Mouse (Mus musculus): ENCODE measurements around the gene Gm8773. TPM values are rescaled to one million over a fixed set of nuclear protein-coding genes. Genes with fewer than 3 reads are reported as not detected.

Gm8773 gene
- 0.24 and 0.80 TPM in 2 replicates for polyA plus RNA-seq (2014; fragmentation: Nextera tagmentation; extraction: Ambion mirVana)

DNA sequence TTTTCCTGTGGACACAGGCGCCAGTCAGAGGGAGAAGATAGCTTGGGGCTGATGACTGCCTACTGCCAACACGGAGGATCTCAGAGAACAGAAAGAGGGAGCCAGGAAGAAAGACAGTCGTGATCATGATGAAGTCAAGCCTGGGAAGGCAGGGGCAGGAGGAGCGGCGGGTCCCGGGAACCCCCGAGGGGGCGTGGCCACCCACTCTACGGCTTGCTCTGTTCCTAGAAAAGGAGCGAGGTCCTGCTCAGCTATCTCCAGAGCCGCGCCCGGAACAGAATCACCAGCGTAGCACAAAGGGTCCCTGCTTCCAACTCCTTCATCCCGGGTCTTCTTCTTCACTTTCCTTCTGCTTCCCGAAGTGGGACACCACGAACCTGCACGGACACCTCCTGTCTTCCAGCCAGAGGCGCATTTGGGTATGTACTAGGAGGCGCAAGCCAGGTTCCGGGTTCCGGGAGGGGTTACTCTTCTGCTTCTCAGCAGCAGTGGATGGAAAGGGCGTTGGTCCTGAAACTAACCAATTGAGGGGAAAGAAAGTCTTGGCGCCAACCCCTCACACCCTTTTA, at the start of gene Gm8773:
Gene Gm8773, plus strand, starts transcription at position 51 of the 569 bp plus-strand sequence.
- Histone ChIP-seq H3K9ac (peak within 1 kb of the TSS; percentile 43), H3K27ac (ENCODE audit: low read depth) (no peak within 1 kb of the TSS), H3K9me3 (ENCODE audit: low read depth, low read length) (no peaks in the 10 kb centered on the region), H3K4me1 (ENCODE audit: insufficient read depth) (no peaks in the 10 kb centered on the region), H3K27me3 (ENCODE audit: insufficient read depth, low read length) (0 out of 2 replicates have a peak, but pooled peaks cover 9% of the 10 kb centered on the region), H3K4me3 (ENCODE audit: low read depth, low read length) (peak within 1 kb of the TSS; percentile 46), H3K4me2 (peak within 1 kb of the TSS; percentile 70), H3K36me3 (ENCODE audit: insufficient read depth) (no peaks in the 10 kb centered on the region)
- ATAC-seq (ENCODE audit: insufficient read depth) (peak; percentile 91), DNase-seq (peak; percentile 62)
- under 1% methylated on average over 24 of the region's 24 CpGs for WGBS
- TF ChIP-seq CTCF (IDR thresholded peaks at IDR 0.05; ENCODE audit: low read depth), result no peak

DNA sequence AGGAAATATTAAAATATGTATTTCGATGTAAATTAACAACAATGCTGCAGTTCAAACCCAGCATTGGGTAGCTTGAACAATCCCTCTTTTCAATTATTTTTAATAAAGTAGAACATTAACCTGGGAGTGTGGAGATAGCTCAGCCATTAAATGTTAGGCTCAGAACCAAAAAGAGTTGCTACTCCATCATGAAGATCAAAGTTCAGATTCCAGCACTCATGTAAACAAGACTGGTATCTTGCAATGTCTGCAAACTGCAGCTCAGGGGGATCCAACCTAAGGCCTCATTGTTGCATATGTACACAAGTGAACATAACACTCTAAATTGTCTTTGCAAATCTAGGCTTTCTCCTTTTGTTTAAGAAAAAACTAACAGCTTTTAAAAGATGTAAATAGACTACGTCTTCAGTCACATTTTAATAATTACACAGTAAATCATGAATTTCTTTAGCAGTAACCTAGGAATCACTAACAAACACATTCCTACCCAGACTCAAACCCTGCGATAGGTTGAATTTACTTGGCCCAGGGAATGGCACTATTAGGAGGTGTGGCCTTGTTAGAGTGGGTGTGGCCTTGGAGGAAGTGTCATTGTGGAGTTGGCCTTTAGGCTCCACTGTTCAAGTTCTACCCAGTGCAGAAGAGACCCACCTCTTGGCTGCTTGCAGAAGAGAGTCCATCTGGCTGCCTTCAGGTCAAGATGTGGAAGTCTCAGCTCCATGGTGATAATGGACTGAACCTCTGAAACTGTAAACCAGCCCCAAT, 39.8 kb upstream of the Gm8773 start:
- DNase-seq (no peak), ATAC-seq (ENCODE audit: insufficient read depth) (no peak)
- TF ChIP-seq CTCF (IDR thresholded peaks at IDR 0.05; ENCODE audit: low read depth), result no peak
- no peaks in the 10 kb centered on the region for H3K4me1 ChIP-seq (ENCODE audit: insufficient read depth)
- WGBS, result 81% methylated on average over 3 of the region's 3 CpGs
- no peaks in the 10 kb centered on the region for H3K9me3 ChIP-seq (ENCODE audit: low read depth, low read length)
- H3K9ac ChIP-seq, result no peak overlapping the region
- H3K27me3 ChIP-seq (ENCODE audit: insufficient read depth, low read length), result no peaks in the 10 kb centered on the region
- H3K4me3 ChIP-seq (ENCODE audit: low read depth, low read length), result no peak overlapping the region
- H3K36me3 ChIP-seq (ENCODE audit: insufficient read depth), result peaks cover 10% of the 10 kb centered on the region; the same call in 1 of the 2 replicates
- no peak overlapping the region for H3K27ac ChIP-seq (ENCODE audit: low read depth)
- H3K4me2 ChIP-seq, result no peak overlapping the region

DNA sequence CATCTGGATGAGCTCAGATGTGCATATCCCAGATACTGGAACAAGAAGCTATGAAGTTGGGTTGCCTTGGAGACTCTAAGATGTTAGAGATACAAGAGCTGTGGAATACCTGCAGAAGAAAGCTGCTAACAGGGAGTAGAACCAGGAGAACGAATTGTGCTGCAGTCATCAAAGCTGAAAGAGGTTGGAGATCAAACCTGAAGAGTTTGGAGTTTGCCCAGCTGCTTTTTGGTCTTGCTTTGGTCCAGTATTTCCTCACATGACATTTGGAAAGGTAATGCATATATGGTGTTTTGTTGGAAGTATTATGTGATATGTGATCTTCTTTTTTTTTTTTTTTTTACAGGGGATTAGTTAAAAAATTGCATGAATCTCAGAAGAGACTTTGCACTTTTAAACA, 37.5 kb upstream of the Gm8773 start:
- no peaks in the 10 kb centered on the region for H3K27me3 ChIP-seq (ENCODE audit: insufficient read depth, low read length)
- peaks cover 24% of the 10 kb centered on the region for H3K36me3 ChIP-seq (ENCODE audit: insufficient read depth)
- H3K9me3 ChIP-seq (ENCODE audit: low read depth, low read length), result no peaks in the 10 kb centered on the region
- H3K4me3 ChIP-seq (ENCODE audit: low read depth, low read length), result no peak overlapping the region
- no peaks in the 10 kb centered on the region for H3K4me1 ChIP-seq (ENCODE audit: insufficient read depth)
- WGBS, result 90% methylated on average over 1 of the region's 1 CpGs
- TF ChIP-seq CTCF (IDR thresholded peaks at IDR 0.05; ENCODE audit: low read depth), result no peak
- H3K27ac ChIP-seq (ENCODE audit: low read depth), result no peak overlapping the region
- ATAC-seq (ENCODE audit: insufficient read depth), result no peak
- no peak overlapping the region for H3K4me2 ChIP-seq
- H3K9ac ChIP-seq, result no peak overlapping the region
- DNase-seq, result no peak

DNA sequence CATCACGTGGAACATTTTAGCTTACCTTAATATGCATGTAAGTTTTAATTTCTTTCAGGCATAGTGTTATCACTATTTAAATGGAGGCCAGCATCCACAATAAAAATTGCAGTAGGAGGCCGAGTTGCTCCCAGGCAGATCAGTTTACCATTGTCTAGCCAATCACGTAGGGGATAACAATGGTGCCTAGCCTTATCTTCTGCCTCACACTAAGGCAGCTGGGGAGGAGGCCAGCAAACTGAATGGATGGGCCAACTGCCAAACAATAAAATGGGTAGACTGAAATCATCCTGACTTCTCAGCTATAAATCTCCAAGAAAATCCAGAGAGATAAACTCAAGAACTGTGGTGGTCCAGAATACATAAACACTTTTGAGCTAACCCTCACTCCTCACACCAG, 33.8 kb upstream of the Gm8773 start:
- Histone ChIP-seq H3K9me3 (ENCODE audit: low read depth, low read length) (no peaks in the 10 kb centered on the region), H3K27ac (ENCODE audit: low read depth) (no peak overlapping the region), H3K4me2 (no peak overlapping the region), H3K27me3 (ENCODE audit: insufficient read depth, low read length) (no peaks in the 10 kb centered on the region), H3K9ac (no peak overlapping the region), H3K4me1 (ENCODE audit: insufficient read depth) (no peaks in the 10 kb centered on the region), H3K36me3 (ENCODE audit: insufficient read depth) (peaks cover 54% of the 10 kb centered on the region), H3K4me3 (ENCODE audit: low read depth, low read length) (no peak overlapping the region)
- TF ChIP-seq CTCF (IDR thresholded peaks at IDR 0.05; ENCODE audit: low read depth), result no peak
- ATAC-seq (ENCODE audit: insufficient read depth), result no peak
- DNase-seq, result no peak
- WGBS, result 65% methylated on average over 3 of the region's 3 CpGs

DNA sequence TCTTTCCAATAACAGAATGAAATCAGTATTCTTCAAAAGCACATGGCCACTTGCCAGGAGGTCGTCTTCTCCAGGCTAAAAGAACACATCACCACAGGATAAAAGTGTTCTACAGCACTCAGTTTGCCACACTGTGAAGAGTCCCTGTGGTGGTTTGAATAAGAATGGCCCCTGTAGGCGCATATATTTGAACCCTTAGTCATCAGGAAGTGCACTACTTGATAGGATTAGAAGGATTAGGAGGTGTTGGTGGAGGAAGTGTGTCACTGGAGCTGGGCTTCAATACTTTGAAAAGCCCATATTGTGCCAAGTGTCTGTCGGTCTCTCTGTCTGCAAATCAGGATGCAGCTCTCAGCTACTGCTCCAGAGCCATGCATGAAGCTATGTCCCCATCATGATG, 33.2 kb upstream of the Gm8773 start:
- H3K4me1 ChIP-seq (ENCODE audit: insufficient read depth), result no peaks in the 10 kb centered on the region
- no peak overlapping the region for H3K4me2 ChIP-seq
- H3K27me3 ChIP-seq (ENCODE audit: insufficient read depth, low read length), result no peaks in the 10 kb centered on the region
- ATAC-seq (ENCODE audit: insufficient read depth), result no peak
- peaks cover 58% of the 10 kb centered on the region for H3K36me3 ChIP-seq (ENCODE audit: insufficient read depth)
- no peaks in the 10 kb centered on the region for H3K9me3 ChIP-seq (ENCODE audit: low read depth, low read length)
- DNase-seq, result no peak
- H3K4me3 ChIP-seq (ENCODE audit: low read depth, low read length), result no peak overlapping the region
- H3K27ac ChIP-seq (ENCODE audit: low read depth), result no peak overlapping the region
- 60% methylated on average over 3 of the region's 3 CpGs for WGBS
- no peak for TF ChIP-seq CTCF (IDR thresholded peaks at IDR 0.05; ENCODE audit: low read depth)
- H3K9ac ChIP-seq, result no peak overlapping the region

DNA sequence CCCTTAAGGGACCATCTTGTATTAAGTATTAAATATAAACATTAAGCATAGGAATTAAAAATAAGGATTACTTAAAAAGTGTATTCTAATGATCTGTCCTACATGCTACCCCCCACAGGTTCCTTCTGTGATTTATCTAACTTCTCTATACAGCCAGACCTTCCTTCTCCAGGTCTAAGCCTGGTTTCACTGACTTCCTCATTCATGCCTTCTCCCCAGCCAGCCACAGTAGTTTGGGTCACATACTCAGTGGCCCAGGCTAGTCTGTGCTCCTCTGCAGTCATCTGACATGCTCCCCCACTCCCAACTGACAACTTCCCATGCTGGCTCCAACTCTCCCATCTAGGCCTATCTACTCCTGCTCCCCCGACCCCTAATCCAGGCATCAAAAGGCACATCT, 22.5 kb upstream of the Gm8773 start:
- no peak overlapping the region for H3K9ac ChIP-seq
- DNase-seq (no peak), ATAC-seq (ENCODE audit: insufficient read depth) (no peak)
- H3K9me3 ChIP-seq (ENCODE audit: low read depth, low read length), result no peaks in the 10 kb centered on the region
- no peak overlapping the region for H3K27ac ChIP-seq (ENCODE audit: low read depth)
- no peak for TF ChIP-seq CTCF (IDR thresholded peaks at IDR 0.05; ENCODE audit: low read depth)
- no peak overlapping the region for H3K4me2 ChIP-seq
- H3K4me3 ChIP-seq (ENCODE audit: low read depth, low read length), result no peak overlapping the region
- 79% methylated on average over 1 of the region's 1 CpGs for WGBS
- H3K27me3 ChIP-seq (ENCODE audit: insufficient read depth, low read length), result no peaks in the 10 kb centered on the region
- peaks cover 62% of the 10 kb centered on the region for H3K36me3 ChIP-seq (ENCODE audit: insufficient read depth)
- no peaks in the 10 kb centered on the region for H3K4me1 ChIP-seq (ENCODE audit: insufficient read depth)

DNA sequence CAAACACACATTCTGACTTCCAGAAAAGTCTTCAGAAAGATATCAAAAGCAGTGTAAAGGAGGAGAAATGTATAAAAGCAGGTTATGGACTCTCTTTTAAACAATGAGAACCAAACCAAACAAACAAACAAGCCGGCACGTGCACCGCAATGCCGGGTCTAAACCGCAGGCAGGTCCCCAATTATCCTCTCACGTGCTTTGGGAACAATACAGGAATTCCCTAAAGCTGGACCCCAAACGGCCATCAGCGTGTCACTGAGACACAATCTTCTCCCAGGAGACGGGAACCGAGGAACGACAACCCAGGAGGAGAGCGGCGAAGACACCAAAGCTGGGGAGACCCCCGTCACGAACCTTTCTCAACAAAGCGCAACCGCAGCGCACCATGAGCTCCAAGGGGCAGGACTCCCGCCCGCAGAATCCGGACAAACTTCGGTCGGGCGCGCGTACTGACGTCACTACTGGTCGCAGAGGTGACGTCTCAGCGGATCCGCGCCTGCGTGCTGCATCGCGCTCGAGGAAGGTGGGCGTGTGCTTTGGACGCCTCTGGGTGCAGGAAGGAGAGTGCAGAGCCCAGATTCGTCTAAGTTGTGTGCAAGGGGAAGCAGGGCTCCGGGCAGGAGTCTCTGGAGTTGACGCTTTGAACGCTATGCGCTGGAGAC, 14.4 kb upstream of the Gm8773 start, which contains the start of gene Gtpbp10:
Gene Gtpbp10, minus strand, starts transcription at position 460 of the 662 bp plus-strand sequence.
- TF ChIP-seq CTCF (IDR thresholded peaks at IDR 0.05; ENCODE audit: low read depth), result no peak
- H3K4me1 ChIP-seq (ENCODE audit: insufficient read depth), result peaks cover 6% of the 10 kb centered on the region
- no peaks in the 10 kb centered on the region for H3K27me3 ChIP-seq (ENCODE audit: insufficient read depth, low read length)
- WGBS, result under 1% methylated on average over 43 of the region's 43 CpGs
- peaks cover 14% of the 10 kb centered on the region for H3K36me3 ChIP-seq (ENCODE audit: insufficient read depth)
- peak within 1 kb of the TSS; percentile 67; the same call in 1 of the 2 replicates for H3K27ac ChIP-seq (ENCODE audit: low read depth)
- peak; percentile 100 for ATAC-seq (ENCODE audit: insufficient read depth)
- peak within 1 kb of the TSS; percentile 73 for H3K4me2 ChIP-seq
- H3K9me3 ChIP-seq (ENCODE audit: low read depth, low read length), result no peaks in the 10 kb centered on the region
- H3K9ac ChIP-seq, result peak within 1 kb of the TSS; percentile 87
- peak within 1 kb of the TSS; percentile 66 for H3K4me3 ChIP-seq (ENCODE audit: low read depth, low read length)
- DNase-seq, result peak; percentile 98

Data from lung, embryonic 14.5 days (tissue).